Mouse (Mus musculus) CD4-positive helper T cell, adult 2 months (primary cell): ENCODE measurements at regions not wholly inside any gene's neighbourhood (a gene's known extent, or its start where the extent isn't known, plus 50 kb on each side); places are given as distances from the start of the nearest gene placed in this dataset.
A peak's percentile ranks its signal among the peaks of the same experiment; 100 is the strongest.

Experiments
- DNase-seq: peaks from one replicate; pipeline ENCODE4 v3.0.0-alpha.2; 2012; ENCODE audit warnings: low read depth, missing footprints, low spot score

GRCm38 (mm10) chr13:110540543-110541265 lies 145.9 kb downstream of the Plk2 start:
- DNase-seq: peak; percentile 44

- no peak for DNase-seq
Measured at GRCm38 (mm10) chr13:110541288-110542148, 146.7 kb downstream of the Plk2 start.

- no peak for DNase-seq
Measured at GRCm38 (mm10) chr13:110542303-110543065, 147.6 kb downstream of the Plk2 start.

GRCm38 (mm10) chr13:110545454-110545853 lies 150.6 kb downstream of the Plk2 start:
- DNase-seq: no peak

GRCm38 (mm10) chr13:110555529-110556319 lies 160.9 kb downstream of the Plk2 start:
- DNase-seq: no peak

GRCm38 (mm10) chr13:110556355-110557095 lies 161.7 kb downstream of the Plk2 start:
- DNase-seq: no peak

- no peak for DNase-seq
Measured at GRCm38 (mm10) chr13:110557930-110558727, 163.3 kb downstream of the Plk2 start.

- no peak for DNase-seq
Measured at GRCm38 (mm10) chr13:110560566-110560965, 165.7 kb downstream of the Plk2 start.

- DNase-seq: no peak
Measured at GRCm38 (mm10) chr13:110562499-110562898, 167.7 kb downstream of the Plk2 start.

- no peak for DNase-seq
Measured at GRCm38 (mm10) chr13:110562902-110563301, 168.1 kb downstream of the Plk2 start.

- peak; percentile 63 for DNase-seq
Measured at GRCm38 (mm10) chr13:110563967-110564366, 169.1 kb downstream of the Plk2 start.

GRCm38 (mm10) chr13:110568482-110569179 lies 173.8 kb downstream of the Plk2 start:
- no peak for DNase-seq

GRCm38 (mm10) chr13:110569180-110569512 lies 174.3 kb downstream of the Plk2 start:
- no peak for DNase-seq

GRCm38 (mm10) chr13:110570386-110570785 lies 175.5 kb downstream of the Plk2 start:
- no peak for DNase-seq

GRCm38 (mm10) chr13:110573360-110574065 lies 178.7 kb downstream of the Plk2 start:
- no peak for DNase-seq

- DNase-seq: no peak
Measured at GRCm38 (mm10) chr13:110574764-110575471, 180.1 kb downstream of the Plk2 start.

- DNase-seq: no peak
Measured at GRCm38 (mm10) chr13:110578159-110578558, 183.3 kb downstream of the Plk2 start.

- no peak for DNase-seq
Measured at GRCm38 (mm10) chr13:110580166-110580565, 185.3 kb downstream of the Plk2 start.
